Mouse (Mus musculus) kidney, postnatal 36 days (tissue): ENCODE data around the gene Qser1.
"Not testable (repeated sequence)": the region's sequence is repeated elsewhere in the genome, so short reads cannot be mapped to it uniquely, and the experiment has no call there.

Source experiments
- DNase-seq, 2 experiments: peaks; one replicate each; pipeline ENCODE4 v3.0.0; 2021 to 2022; ENCODE audit warnings: mixed read lengths in 2 of 2

Qser1 gene

GRCm38 (mm10) chr2:104816371-104816827, at the start of gene Qser1:
Qser1 (minus strand) TSS chr2:104816760.
- DNase-seq: no peak

GRCm38 (mm10) chr2:104864176-104864860, 47.8 kb upstream of the Qser1 start:
- DNase-seq: peak; percentile 46 to 86

GRCm38 (mm10) chr2:104860426-104860825, 43.9 kb upstream of the Qser1 start:
- DNase-seq: peak; percentile 63 to 74

GRCm38 (mm10) chr2:104859060-104859459, 42.5 kb upstream of the Qser1 start:
- peak in 1 of 2 experiments; percentile 25 for DNase-seq

- DNase-seq: not testable (repeated sequence)
Measured at GRCm38 (mm10) chr2:104858083-104858482, 41.5 kb upstream of the Qser1 start.

GRCm38 (mm10) chr2:104856218-104856617, 39.7 kb upstream of the Qser1 start:
- DNase-seq: no peak

- no peak for DNase-seq
Measured at GRCm38 (mm10) chr2:104855732-104856131, 39.2 kb upstream of the Qser1 start.

GRCm38 (mm10) chr2:104854836-104855235, 38.3 kb upstream of the Qser1 start:
- DNase-seq: no peak

GRCm38 (mm10) chr2:104852546-104852945, 36.0 kb upstream of the Qser1 start:
- no peak for DNase-seq

GRCm38 (mm10) chr2:104851686-104852085, 35.1 kb upstream of the Qser1 start:
- DNase-seq: no peak

- no peak for DNase-seq
Measured at GRCm38 (mm10) chr2:104849991-104850359, 33.4 kb upstream of the Qser1 start.

- peak; percentile 88 to 92 for DNase-seq
Measured at GRCm38 (mm10) chr2:104849276-104849990, 32.9 kb upstream of the Qser1 start, which contains the start of gene Prrg4. Prrg4 (minus strand) TSS chr2:104849876.

- DNase-seq: no peak
Measured at GRCm38 (mm10) chr2:104848235-104849161, 31.9 kb upstream of the Qser1 start.

- peak; percentile 26 to 66 for DNase-seq
Measured at GRCm38 (mm10) chr2:104847645-104848044, 31.1 kb upstream of the Qser1 start.

GRCm38 (mm10) chr2:104846638-104847414, 30.3 kb upstream of the Qser1 start:
- DNase-seq: no peak

GRCm38 (mm10) chr2:104842559-104842958, 26.0 kb upstream of the Qser1 start:
- DNase-seq: no peak

GRCm38 (mm10) chr2:104841736-104842135, 25.2 kb upstream of the Qser1 start:
- no peak for DNase-seq

- DNase-seq: no peak
Measured at GRCm38 (mm10) chr2:104840974-104841373, 24.4 kb upstream of the Qser1 start.

GRCm38 (mm10) chr2:104832486-104832885, 15.9 kb upstream of the Qser1 start:
- no peak for DNase-seq

GRCm38 (mm10) chr2:104826191-104826590, 9.6 kb upstream of the Qser1 start:
- no peak for DNase-seq

- DNase-seq: peak in 1 of 2 experiments; percentile 10
Measured at GRCm38 (mm10) chr2:104818763-104819162, 2.2 kb upstream of the Qser1 start.
